Mouse (Mus musculus) cerebellum, adult 11-12 months (tissue): ENCODE data around the gene Notch2.

Experiments
- DNase-seq: peaks from one replicate; pipeline ENCODE4 v3.0.0; 2022

The Notch2 gene

GRCm38 (mm10) chr3:97994818-97995217 is 18.5 kb upstream of the Notch2 start:
- DNase-seq: no peak

- no peak for DNase-seq
These were observed 15.0 kb upstream of the Notch2 start for GRCm38 (mm10) chr3:97998349-97998748.

GRCm38 (mm10) chr3:98003558-98003957 is 9.8 kb upstream of the Notch2 start:
- no peak for DNase-seq

- DNase-seq: no peak
These were observed 9.1 kb upstream of the Notch2 start for GRCm38 (mm10) chr3:98004231-98004630.

GRCm38 (mm10) chr3:98005306-98005705 is 8.0 kb upstream of the Notch2 start:
- DNase-seq: no peak

DNA sequence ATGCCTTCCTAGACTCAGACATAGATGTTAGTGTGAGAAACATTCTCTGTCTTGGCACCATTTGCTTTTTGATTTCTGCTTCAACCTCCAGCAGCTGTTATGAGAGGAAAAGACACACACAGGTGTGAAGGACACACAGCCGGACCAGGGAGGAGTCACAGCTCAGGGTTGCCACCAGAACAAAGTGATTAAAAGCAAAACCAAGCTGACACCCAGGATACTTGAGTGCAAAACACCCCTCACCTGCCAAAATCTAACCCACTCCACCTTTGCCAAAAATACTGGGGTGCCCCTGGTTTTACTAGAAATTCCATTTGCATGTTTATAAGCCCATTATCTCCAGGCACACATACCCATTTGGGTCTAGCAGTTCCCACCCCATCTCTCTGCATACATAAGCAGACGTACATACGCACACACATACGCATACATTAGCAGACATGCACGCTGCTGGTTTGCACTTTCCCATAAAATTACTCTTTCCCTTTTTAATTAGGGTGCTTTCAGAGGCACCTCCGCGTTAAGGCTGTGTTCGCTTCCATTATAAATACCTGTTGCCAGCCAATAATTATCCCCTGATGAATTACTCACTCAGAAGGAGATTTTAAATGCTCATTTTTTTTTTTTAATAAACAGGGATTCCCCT is 7.2 kb upstream of the Notch2 start:
- no peak for DNase-seq

DNA sequence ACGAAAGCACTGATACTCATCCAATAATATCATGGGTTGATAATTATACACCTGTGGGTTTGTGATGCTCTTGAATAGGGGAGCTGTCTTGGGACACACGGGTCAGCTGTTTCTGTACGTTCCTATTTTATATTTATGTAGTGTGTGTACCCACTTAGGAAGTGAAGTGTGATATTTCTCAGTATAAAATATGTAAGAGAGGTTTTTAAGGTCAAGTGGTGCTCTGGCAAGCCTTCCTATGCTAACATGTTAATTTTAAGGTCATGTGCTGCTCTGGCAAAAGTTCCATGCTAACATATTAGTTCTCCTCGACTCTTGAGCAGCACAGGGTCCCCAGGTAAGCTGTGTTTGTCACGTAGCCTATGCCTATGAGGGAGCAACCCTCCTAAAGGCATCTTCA is 6.4 kb upstream of the Notch2 start:
- no peak for DNase-seq

- DNase-seq: no peak
These were observed 5.2 kb upstream of the Notch2 start for GRCm38 (mm10) chr3:98008143-98008542.

- no peak for DNase-seq
These were observed 4.0 kb upstream of the Notch2 start for GRCm38 (mm10) chr3:98009190-98009840.

DNA sequence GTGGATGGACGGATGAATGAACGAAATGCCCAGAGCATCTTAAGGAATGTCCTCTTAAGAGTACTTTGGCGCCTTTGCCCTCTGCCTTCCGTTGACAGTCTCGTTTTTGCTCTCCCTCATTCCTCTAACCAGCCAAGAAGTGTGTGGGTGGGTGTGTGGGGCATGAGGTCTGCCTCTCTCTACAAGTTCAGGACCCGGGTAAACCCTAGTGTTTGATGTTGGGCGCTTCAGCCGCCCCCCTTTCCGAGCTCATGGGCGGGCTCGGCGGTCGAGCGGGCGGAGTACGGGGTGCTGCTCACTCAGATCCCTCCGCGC is 284 bp upstream of the Notch2 start:
- no peak for DNase-seq

- DNase-seq: no peak
These were observed 2.2 kb downstream of the Notch2 start for GRCm38 (mm10) chr3:98015205-98016171.

- no peak for DNase-seq
These were observed 3.7 kb downstream of the Notch2 start for GRCm38 (mm10) chr3:98016901-98017591.

DNA sequence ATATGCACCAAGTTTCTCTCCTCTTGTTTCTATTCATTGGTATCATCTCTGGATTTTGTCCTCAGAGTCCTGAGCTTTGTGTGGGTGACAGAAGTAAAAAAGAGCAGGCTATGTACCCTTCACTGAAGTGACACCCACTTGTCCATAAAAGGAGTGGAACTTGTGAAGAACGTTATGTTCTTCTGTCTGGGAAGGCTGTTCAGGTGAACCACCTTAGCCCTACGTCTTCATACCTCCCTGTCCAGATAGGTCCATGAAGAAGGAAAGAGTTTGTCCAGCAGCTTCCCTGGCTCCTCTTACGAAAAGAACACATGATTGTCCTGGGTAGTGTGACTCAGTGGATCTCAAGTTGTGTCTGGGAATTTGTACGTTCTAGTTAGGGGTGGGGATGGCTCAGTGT is 4.9 kb downstream of the Notch2 start:
- DNase-seq: no peak

DNA sequence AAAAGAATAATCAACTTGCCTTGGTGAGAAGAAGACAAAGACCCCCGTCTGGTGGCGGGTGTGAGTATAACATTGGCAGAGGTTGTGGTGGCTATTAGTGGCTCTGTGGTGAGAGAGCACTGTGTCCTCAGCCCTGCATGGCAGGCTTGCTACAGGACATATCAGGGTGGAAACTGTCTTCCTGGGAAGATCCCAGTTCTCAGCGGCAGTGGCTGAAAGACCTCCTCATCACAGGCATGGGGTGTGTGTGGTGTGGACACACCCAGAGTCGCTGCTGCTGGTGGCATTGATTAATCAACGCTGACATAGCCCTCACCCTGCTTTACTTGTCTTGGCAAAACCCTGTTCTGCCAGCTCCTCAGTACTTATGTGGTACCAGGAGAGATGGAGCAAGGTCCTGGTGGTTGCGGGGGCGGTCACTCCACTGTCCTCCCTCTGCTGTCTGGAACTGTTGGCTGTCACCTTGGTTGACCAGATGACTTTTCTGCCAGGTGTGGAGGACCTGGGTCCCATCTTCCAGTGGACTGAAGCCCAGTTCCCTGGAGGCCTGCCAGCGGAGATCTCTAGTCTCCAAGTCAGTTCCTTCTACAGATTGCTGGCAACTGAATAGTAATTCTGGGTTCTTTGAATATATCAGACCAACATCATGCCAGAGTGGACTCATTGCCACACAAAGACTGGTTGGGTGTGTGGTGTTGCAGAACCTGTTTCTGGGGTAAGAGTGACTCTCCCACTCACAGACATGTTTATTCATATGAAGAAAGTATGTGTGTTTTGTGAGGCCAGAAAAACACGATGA is 7.3 kb downstream of the Notch2 start:
- DNase-seq: no peak

- DNase-seq: peak; percentile 36
These were observed 11.0 kb downstream of the Notch2 start for GRCm38 (mm10) chr3:98024288-98024848.

DNA sequence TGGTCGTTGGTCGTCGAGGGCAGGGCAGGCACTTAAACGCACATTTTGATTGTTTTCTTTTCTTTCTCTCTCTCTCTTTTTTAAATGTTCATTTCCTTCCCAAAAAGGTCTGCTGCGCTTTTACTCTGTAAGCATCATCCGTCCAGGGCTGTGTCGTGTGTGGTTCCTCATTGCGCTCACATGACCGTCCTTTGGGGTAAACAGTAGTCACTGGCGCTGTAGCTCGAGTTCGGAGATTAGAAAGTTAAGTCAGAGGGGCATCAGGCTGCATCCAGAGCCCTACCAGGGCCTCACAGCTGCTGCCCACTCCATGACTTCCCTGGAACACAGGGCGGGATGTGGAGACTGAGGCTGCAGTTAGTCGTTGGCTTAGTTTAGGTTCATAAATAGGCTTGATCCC is 12.2 kb downstream of the Notch2 start:
- no peak for DNase-seq

- no peak for DNase-seq
These were observed 12.9 kb downstream of the Notch2 start for GRCm38 (mm10) chr3:98025921-98026880.

- DNase-seq: no peak
These were observed 14.0 kb downstream of the Notch2 start for GRCm38 (mm10) chr3:98027371-98027774.

DNA sequence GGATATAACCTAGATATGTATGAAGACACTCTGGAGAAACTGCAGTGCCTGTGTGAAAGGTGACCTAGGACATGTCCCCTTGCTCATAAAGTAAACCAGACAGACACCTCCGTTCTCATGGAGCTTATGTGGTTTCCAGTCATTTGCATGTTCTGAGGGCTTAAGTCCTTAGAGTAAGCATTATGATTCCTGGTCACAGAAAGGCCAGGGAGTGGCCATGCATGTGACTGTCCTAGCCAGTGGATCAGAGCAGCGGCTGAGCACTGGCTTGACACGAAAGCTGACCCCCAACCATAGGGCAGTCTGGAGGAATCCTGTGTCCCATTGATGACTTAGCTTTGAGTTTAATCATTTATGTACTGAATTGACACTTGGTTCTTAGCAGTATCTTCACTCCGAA is 14.7 kb downstream of the Notch2 start:
- DNase-seq: no peak

DNA sequence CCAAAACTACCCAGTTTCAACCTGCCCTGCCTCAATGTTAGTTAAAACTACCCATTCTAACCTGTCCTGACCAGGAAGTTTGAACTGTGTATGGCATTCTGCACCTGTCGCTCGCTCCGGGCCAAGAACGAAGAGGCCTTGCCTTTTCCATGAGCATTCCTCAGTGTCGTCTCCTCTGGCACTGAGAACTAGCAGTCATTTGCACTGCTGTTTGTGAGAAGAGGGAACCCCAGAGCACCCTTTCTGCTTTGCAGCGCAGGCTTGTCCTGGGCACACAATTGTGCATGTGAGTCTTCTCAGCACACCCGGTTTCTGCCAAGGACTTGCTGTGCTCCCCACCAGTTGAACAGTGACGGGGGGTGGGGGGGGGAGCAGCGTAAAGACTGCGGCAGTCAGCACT is 15.6 kb downstream of the Notch2 start:
- DNase-seq: no peak

DNA sequence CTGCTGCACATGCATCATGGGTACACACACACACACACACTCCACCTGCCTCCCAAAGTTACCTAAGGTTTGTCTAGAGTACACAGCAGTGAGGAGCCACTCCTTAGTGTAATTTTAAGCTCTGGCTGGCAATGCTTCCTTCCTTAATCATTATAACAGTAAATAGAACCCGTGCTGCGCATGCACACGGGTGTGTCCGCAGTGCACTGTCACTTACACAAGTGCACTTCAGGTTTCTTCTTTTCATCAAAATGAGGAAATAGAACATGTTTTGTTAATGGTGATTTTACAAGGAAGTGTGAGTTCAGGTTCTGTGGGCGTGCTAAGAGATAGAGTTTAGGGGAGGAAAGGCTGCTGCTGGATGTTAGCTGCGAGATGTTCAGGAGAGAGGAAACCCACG is 17.8 kb downstream of the Notch2 start:
- no peak for DNase-seq
